Comparison of ENCODE assay signal across 13 mouse cellular contexts in the genomic region with DNA sequence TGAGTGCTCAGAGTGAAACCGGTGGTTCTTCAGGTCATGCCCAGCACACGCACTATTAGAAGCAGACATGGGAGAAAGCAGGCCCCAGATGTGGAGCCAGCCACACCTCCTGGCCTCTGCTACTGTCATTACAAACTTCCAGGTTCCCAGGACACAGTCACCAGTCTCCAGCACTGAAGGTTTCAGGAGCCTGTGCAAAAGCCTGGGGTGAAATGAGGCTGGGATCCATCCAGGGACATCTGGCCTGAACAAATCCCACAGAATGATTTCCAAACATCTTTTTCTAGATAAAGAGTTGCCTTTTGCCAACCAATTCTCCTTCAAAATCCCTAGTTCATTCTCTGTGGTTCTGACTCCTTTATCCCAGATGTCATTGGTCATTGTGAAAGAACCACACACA.
"Had no signal": no experiment of that assay in that cellular context is flagged by ENCODE, and none has a peak within 500 bp of the region (broad histone marks: within the 10 kb centered on the region; RNA-seq: fewer than 3 reads in every experiment).

No protein-coding gene starts in this region.

- DNase-seq: kidney, postnatal 10 days; kidney, postnatal 36 days; layer of hippocampus, postnatal 36 days; liver, embryonic 13.5 days; lung, adult 2 months; lung, postnatal 14 days; lung, postnatal 4 days; midbrain, embryonic 14.5 days; right cerebral cortex, adult 18-20 months; right cerebral cortex, postnatal 14 days; right cerebral cortex, postnatal 4 days; spleen, adult 18-20 months; thymus, postnatal 25 days had no signal
